Mouse (Mus musculus): ENCODE results near the gene Pik3r4.

The Pik3r4 gene

DNA sequence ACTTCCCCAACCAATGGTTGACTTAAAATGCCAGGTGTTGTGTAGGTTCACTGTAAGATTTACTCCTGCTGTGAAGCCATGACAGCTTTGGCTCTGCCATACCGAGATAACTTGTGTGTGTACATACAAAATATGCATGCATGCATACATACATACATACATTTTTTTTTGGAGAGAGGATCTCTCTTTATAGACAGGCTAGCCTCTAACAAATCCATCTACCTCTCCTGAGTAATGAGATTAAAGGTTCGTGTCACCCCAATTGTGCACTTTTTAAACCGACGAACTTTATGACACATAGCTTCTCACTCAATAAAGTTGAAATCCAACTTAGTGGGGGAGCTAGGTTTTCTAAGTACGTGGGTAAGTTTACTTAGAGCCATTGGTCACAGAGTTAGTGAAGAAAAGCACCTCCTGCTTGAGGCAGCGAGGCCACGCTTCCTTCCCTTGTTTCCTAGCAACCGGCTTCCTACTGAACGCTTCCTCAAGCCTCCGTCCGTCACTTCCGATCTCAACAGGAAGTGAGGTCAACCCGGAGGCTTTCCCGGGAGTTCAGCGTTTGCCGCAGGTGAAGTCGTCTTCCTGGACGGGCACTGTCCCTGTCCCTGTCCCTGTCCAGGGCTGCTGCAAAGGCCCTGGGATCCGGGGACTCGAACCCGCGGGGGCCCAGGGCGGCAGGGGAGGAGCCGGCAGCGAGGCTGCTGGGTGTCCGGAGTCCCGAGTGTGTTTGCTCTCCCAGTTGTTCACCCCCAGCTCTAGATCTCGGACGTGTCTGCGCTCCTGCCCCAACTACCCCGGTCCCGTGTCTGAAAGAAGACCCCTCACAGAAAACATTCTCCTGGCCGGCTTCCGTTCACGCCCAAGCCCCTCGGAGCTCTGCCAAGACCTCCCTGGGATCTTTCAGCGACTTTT, at the start of gene Pik3r4:
Pik3r4 (plus strand) TSS at position 519 of the 912 bp plus-strand sequence.
- TF ChIP-seq GATA4 (IDR thresholded peaks at IDR 0.05; ENCODE audit: insufficient replicate concordance, low read length) = no peak

DNA sequence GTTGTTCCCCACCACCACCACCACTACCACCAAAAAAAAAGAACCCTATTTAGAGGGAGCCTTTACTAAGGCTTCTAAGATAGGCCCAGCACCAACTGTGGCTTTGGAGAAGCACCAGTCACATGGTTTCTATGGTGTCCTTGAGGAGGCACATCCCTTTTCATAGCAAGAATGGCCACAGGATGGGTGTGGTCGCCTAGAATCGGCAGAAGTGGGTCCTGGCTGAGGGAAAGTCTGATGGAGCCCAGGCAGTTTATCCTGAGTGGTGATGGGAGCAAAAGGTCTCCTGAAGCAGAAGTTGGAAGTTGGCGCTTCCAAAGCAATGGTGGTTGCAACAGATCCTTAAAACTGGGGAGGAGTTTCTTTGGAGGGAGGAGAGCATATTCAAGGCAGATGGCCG, 43.9 kb upstream of the Pik3r4 start:
- TF ChIP-seq GATA4 (IDR thresholded peaks at IDR 0.05; ENCODE audit: insufficient replicate concordance, low read length) = no peak

GRCm38 (mm10) chr9:105611980-105612771, 30.6 kb upstream of the Pik3r4 start:
- TF ChIP-seq GATA4 (IDR thresholded peaks at IDR 0.05; ENCODE audit: insufficient replicate concordance, low read length) = no peak

DNA sequence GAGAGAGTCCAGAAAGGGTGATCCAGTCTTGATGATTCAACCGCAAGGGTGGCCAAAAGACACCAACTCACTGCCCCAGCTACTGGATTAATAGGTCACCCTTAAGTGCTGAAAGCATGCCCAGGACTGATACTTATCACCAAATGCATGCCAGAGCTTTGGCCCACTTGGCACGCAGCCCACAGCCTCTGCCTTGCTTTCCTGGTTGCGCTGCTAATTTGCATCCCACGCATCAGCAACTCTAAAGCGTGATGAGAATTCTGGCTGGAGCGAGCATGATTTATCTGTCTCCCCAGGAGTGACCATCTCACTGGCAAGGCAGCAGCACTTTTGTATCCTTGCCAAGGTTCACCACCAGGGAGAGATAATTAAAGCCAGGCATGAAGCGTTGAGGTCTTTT, 29.9 kb upstream of the Pik3r4 start:
- TF ChIP-seq GATA4 (IDR thresholded peaks at IDR 0.05; ENCODE audit: insufficient replicate concordance, low read length) = no peak

GRCm38 (mm10) chr9:105615952-105616351, 26.8 kb upstream of the Pik3r4 start:
- no peak for TF ChIP-seq GATA4 (IDR thresholded peaks at IDR 0.05; ENCODE audit: insufficient replicate concordance, low read length)

DNA sequence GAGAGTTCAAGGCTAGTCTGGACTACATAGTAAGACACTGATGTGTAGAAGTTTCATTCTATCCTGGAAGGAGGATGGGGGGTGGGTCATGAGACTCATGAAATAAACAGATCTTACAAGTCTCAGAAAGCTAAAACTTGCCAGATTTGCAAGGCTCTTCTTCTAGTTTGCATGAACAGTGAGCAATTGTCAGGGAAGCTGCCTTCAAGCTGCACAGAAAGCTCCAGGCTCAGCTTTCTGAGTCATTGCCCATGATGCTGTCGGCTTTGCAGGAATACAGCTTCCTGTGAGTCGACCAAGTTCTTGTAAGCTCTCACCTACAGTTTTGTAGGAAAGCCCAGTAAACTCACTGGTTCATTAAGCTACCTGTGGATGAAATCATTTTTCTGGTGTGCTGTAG, 8.8 kb upstream of the Pik3r4 start:
- no peak for TF ChIP-seq GATA4 (IDR thresholded peaks at IDR 0.05; ENCODE audit: insufficient replicate concordance, low read length)

- no peak for TF ChIP-seq GATA4 (IDR thresholded peaks at IDR 0.05; ENCODE audit: insufficient replicate concordance, low read length)
These were observed 13.4 kb downstream of the Pik3r4 start for GRCm38 (mm10) chr9:105656189-105656588.

DNA sequence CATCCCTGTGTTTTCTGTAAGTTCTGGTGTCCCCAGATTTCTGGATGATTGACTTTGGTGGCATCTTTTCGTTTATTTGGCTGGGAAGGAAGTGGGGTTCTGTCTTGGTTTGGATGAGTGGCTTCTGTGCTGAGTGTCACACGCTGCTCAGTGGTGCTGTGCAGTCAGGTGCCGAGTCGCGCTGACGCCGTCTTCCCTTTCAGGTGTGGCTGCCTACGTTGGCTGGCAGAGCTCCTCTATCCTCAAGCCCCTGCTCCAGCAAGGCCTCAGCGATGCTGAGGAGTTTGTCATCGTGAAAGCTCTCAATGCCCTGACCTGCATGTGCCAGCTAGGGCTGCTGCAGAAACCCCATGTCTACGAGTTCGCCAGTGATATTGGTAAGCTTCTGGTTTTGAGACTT, 15.4 kb downstream of the Pik3r4 start:
- TF ChIP-seq GATA4 (IDR thresholded peaks at IDR 0.05; ENCODE audit: insufficient replicate concordance, low read length) = no peak

- no peak for TF ChIP-seq GATA4 (IDR thresholded peaks at IDR 0.05; ENCODE audit: insufficient replicate concordance, low read length)
These were observed 17.1 kb downstream of the Pik3r4 start for GRCm38 (mm10) chr9:105659877-105660276.

DNA sequence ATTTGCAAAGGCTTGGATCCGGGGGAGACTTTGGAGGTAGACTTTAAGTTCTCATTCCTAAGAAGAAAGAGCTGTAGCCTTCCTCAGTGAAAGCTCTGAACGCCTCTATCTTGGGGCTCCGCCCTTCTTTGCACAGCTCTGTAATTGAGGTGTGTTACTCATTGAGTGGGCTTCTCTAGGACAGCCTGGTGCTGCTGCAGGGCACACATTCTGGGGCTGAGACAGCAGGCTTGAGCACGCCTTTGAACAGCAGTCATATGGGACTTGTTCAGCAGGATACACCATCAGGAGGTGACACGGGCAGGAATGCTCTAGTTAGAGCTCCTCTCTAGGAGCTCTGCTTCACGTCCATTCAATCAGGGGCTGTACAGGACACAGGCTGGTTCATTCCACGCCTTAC, 22.5 kb downstream of the Pik3r4 start:
- no peak for TF ChIP-seq GATA4 (IDR thresholded peaks at IDR 0.05; ENCODE audit: insufficient replicate concordance, low read length)

GRCm38 (mm10) chr9:105670916-105671315, 28.1 kb downstream of the Pik3r4 start:
- TF ChIP-seq GATA4 (IDR thresholded peaks at IDR 0.05; ENCODE audit: insufficient replicate concordance, low read length) = no peak

DNA sequence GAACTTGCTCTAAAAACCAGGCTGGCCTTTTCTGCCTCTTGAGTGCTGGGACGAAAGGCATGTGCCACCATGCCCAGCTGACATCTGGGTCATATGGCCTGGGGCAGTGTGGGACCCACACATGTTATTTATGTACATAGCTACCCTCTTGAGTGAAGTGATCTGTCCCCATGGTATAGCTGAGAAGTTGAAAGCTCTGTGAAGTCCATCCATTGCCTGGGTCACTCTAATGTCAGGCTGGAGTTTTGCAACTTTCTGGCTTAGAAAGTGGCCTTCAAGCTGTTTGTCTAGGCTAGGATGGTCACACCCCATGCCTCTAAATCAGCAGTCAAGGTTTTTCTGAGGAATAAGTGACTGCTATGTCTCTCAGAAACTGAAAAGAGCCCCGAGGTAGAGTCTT, 29.3 kb downstream of the Pik3r4 start:
- no peak for TF ChIP-seq GATA4 (IDR thresholded peaks at IDR 0.05; ENCODE audit: insufficient replicate concordance, low read length)

GRCm38 (mm10) chr9:105675941-105676340, 33.2 kb downstream of the Pik3r4 start:
- TF ChIP-seq GATA4 (IDR thresholded peaks at IDR 0.05; ENCODE audit: insufficient replicate concordance, low read length) = no peak

GRCm38 (mm10) chr9:105681386-105681785, 38.6 kb downstream of the Pik3r4 start:
- TF ChIP-seq GATA4 (IDR thresholded peaks at IDR 0.05; ENCODE audit: insufficient replicate concordance, low read length) = no peak

DNA sequence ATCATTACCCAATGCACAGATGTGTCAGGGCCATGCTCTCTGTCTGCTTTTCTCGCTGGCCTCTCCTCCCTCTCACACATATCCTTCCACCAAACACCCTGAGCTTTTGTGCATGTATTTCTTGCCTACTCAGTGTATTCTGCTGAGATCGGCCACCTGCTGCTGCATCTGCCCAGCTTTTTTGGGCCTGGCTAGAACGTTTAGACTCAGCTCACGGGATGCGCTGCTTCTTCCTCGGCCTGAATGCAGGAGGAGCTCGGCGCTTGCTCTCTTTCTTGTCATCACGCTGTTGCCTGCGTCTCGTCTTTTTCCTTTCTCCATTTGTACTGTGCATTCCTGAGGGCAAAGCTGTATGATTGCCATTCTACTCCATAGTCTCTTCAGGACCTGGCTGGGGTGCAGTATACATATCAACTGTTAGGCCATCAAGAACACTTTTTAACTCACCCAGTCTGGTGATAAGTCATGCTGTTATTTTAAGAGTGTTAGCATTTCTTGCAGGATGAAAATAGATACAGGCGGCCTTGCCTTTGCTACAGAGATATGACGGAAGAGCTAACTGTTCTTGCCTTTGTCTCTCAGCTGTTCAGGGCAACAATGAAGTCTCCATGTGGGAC, 41.9 kb downstream of the Pik3r4 start:
- TF ChIP-seq GATA4 (IDR thresholded peaks at IDR 0.05; ENCODE audit: insufficient replicate concordance, low read length) = no peak

DNA sequence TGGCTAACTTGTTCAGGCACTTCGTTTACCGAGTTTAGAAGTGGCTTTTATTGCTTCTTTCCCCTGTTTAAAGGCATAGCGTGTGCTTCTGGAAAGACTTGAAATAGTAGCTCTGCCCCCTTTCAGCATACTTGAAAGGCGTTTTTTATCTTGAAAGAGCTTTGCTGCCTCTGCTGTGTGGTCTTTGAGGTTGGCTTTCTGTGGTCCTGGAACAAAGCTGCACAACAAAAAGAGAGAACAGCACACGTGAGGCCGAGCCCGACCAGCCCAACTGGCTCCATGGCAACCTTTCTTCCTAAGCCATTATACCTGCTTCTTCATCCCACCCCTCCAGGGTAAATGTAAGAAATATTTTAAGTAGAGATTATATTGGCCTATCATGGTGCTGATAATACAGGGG, 46.7 kb downstream of the Pik3r4 start:
- TF ChIP-seq GATA4 (IDR thresholded peaks at IDR 0.05; ENCODE audit: insufficient replicate concordance, low read length) = no peak
